ENCODE assay signal across 8 mouse cellular contexts in the genomic region with DNA sequence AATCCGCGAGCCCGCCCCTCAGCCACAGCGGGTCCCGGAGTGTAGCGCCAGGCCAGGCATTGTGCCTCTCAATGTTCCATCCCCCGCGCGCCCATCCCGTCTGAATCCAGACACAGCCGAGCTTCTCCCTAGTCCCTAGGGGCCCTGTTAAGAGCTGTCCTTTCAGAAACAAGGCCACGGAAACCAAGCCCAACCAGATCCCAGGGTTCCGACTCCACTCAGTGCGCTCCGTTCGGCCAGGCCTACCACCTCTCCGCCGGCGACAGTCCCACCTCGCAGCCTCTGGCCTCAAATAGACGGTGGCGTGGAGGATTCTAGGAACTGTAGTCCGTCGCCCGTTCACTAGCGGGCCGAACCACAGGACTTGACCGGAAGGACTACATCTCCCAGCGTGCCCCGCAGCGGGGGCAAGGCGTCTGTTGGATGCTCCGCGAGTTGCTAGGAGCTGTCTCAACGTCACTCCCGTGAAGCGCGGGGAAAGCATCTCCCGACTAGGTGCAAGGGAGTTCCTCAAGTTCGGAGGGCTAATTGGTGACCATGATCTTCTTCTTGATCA. TPM values are rescaled to one million over a fixed set of nuclear protein-coding genes. Genes with fewer than 3 reads are reported as not detected.
DNase-seq lines count a peak whose midpoint lies in the region; ATAC-seq and TF ChIP-seq lines count a peak whose summit lies in the region.

TSS of gene Fbf1 (minus strand) at position 283 of the 556 bp plus-strand sequence.

- intact Hi-C loops in heart, postnatal 36 days (cut with DNase I): loop anchor here (2.0 to 5.0 kb wide), 2 partner anchors 27 to 104 kb away; partner anchors contain the start of gene Srp68

- 0 out of 2 replicates have a peak, but pooled peaks cover 3% of the 10 kb centered on the region for H3K36me3 ChIP-seq in ES-E14 (ENCODE audit: control insufficient read depth, insufficient read depth, low read length, poor library complexity, severe bottlenecking)
- peaks cover 18% of the 10 kb centered on the region for H3K36me3 ChIP-seq in forebrain, embryonic 16.5 days (ENCODE audit: control insufficient read depth, insufficient read depth)
- H3K36me3 ChIP-seq in lung, embryonic 14.5 days (ENCODE audit: insufficient read depth): peaks cover 56% of the 10 kb centered on the region
- H3K36me3 ChIP-seq in thymus, adult 2 months (ENCODE audit: control insufficient read depth, insufficient read depth, low read length): peaks cover 5% of the 10 kb centered on the region; the same call in 1 of the 2 replicates

- peak; percentile 91 for DNase-seq in ES-E14 (ENCODE audit: low read depth, low spot score)
- peak; percentile 95 for DNase-seq in cerebellum, adult 11-12 months
- DNase-seq in heart, postnatal 36 days: peak; percentile 90 to 92
- DNase-seq in layer of hippocampus, adult 2 months (ENCODE audit: low spot score in 2 of 2): peak; percentile 97 to 99
- DNase-seq in lung, embryonic 14.5 days: peak; percentile 98
- DNase-seq in thymus, adult 2 months: peak; percentile 94

- peak; percentile 92 for TF ChIP-seq POLR2A in olfactory bulb, adult 2 months (IDR thresholded peaks at IDR 0.05; ENCODE audit: insufficient read depth, low read depth, low read length)
- no peak; the same call in 1 of the 2 replicates for TF ChIP-seq POLR2A in thymus, adult 2 months (IDR thresholded peaks at IDR 0.05; ENCODE audit: control insufficient read depth, extremely low read depth, insufficient read depth, low read length, poor library complexity)

- H3K9ac ChIP-seq in ES-E14 (ENCODE audit: insufficient read depth, low read depth, low read length, poor library complexity, severe bottlenecking): peak within 1 kb of the TSS; percentile 84
- H3K9ac ChIP-seq in forebrain, embryonic 16.5 days (replicated peaks; ENCODE audit: low read depth, low read length): peak within 1 kb of the TSS; percentile 91
- peak within 1 kb of the TSS; percentile 76 for H3K9ac ChIP-seq in lung, embryonic 14.5 days

- in situ Hi-C loops in ES-E14 (cut with MboI; ENCODE audit: low sequenced_read_pairs in 2 of 2, unreplicated experiment in 2 of 2): no loop called here

- H3K4me2 ChIP-seq in forebrain, embryonic 16.5 days (ENCODE audit: low read length): peak within 1 kb of the TSS; percentile 84
- peak within 1 kb of the TSS; percentile 68 for H3K4me2 ChIP-seq in lung, embryonic 14.5 days

- no peaks in the 10 kb centered on the region for H3K9me3 ChIP-seq in ES-E14 (ENCODE audit: control insufficient read depth, insufficient read depth, low read depth, low read length)
- no peaks in the 10 kb centered on the region for H3K9me3 ChIP-seq in forebrain, embryonic 16.5 days (ENCODE audit: control insufficient read depth, low read length)
- H3K9me3 ChIP-seq in lung, embryonic 14.5 days (ENCODE audit: low read depth, low read length): no peaks in the 10 kb centered on the region

- H3K4me1 ChIP-seq in ES-E14 (ENCODE audit: control insufficient read depth in 2 of 2, insufficient read depth in 2 of 2, low read length in 2 of 2, poor library complexity in 1 of 2): no peaks in the 10 kb centered on the region; a peak in 1 of 4 replicates
- H3K4me1 ChIP-seq in forebrain, embryonic 16.5 days (replicated peaks; ENCODE audit: control insufficient read depth, insufficient read depth, low read length): peaks cover 17% of the 10 kb centered on the region
- peaks cover 7% of the 10 kb centered on the region; the same call in 1 of the 2 replicates for H3K4me1 ChIP-seq in lung, embryonic 14.5 days (ENCODE audit: insufficient read depth)
- H3K4me1 ChIP-seq in olfactory bulb, adult 2 months (ENCODE audit: control insufficient read depth, insufficient read depth, low read length): peaks cover 5% of the 10 kb centered on the region; the same call in 1 of the 2 replicates
- peaks cover 3% of the 10 kb centered on the region for H3K4me1 ChIP-seq in thymus, adult 2 months (replicated peaks; ENCODE audit: control insufficient read depth, insufficient read depth, low read length)

- 0 out of 2 replicates have a peak, but pooled peaks have one; percentile 5 for TF ChIP-seq CTCF in layer of hippocampus, adult 2 months (conservative IDR thresholded peaks at IDR 0.05)
- no peak for TF ChIP-seq CTCF in lung, embryonic 14.5 days (IDR thresholded peaks at IDR 0.05; ENCODE audit: low read depth)
- no peak for TF ChIP-seq CTCF in olfactory bulb, adult 2 months (IDR thresholded peaks at IDR 0.05; ENCODE audit: insufficient read depth, low read depth, low read length)
- TF ChIP-seq CTCF in thymus, adult 2 months (IDR thresholded peaks at IDR 0.05; ENCODE audit: borderline replicate concordance, control insufficient read depth, extremely low read depth, insufficient read depth, low read length, poor library complexity): 0 out of 2 replicates have a peak, but pooled peaks have one; percentile 23

- H3K27me3 ChIP-seq in forebrain, embryonic 16.5 days (replicated peaks; ENCODE audit: control insufficient read depth, insufficient read depth, low read length): no peaks in the 10 kb centered on the region
- no peaks in the 10 kb centered on the region for H3K27me3 ChIP-seq in lung, embryonic 14.5 days (ENCODE audit: insufficient read depth, low read length)
- no peaks in the 10 kb centered on the region for H3K27me3 ChIP-seq in thymus, adult 2 months (ENCODE audit: control insufficient read depth, insufficient read depth, low read length)

- peak within 1 kb of the TSS; percentile 75 to 79 for H3K4me3 ChIP-seq in ES-E14 (ENCODE audit: insufficient read depth in 1 of 2, low read depth in 1 of 2, low read length in 2 of 2, poor library complexity in 1 of 2, severe bottlenecking in 1 of 2)
- peak within 1 kb of the TSS; percentile 95 for H3K4me3 ChIP-seq in forebrain, embryonic 16.5 days (replicated peaks; ENCODE audit: low read length)
- peak within 1 kb of the TSS; percentile 91 for H3K4me3 ChIP-seq in layer of hippocampus, adult 2 months
- H3K4me3 ChIP-seq in lung, embryonic 14.5 days (ENCODE audit: low read depth, low read length): peak within 1 kb of the TSS; percentile 67
- peak within 1 kb of the TSS; percentile 78 for H3K4me3 ChIP-seq in olfactory bulb, adult 2 months (ENCODE audit: insufficient read depth, low read depth, low read length)
- H3K4me3 ChIP-seq in thymus, adult 2 months (ENCODE audit: control insufficient read depth, insufficient read depth, low read length): peak within 1 kb of the TSS; percentile 75

- no peak within 1 kb of the TSS for H3K27ac ChIP-seq in ES-E14 (ENCODE audit: insufficient read depth, low read depth, low read length, poor library complexity, severe bottlenecking)
- H3K27ac ChIP-seq in forebrain, embryonic 16.5 days (ENCODE audit: low read length): peak within 1 kb of the TSS; percentile 91
- peak within 1 kb of the TSS; percentile 91 for H3K27ac ChIP-seq in layer of hippocampus, adult 2 months
- peak within 1 kb of the TSS; percentile 95 for H3K27ac ChIP-seq in lung, embryonic 14.5 days (ENCODE audit: low read depth)
- H3K27ac ChIP-seq in olfactory bulb, adult 2 months (ENCODE audit: insufficient read depth, low read depth, low read length): 0 out of 2 replicates have a peak within 1 kb of the TSS, but pooled peaks have one; percentile 48
- peak within 1 kb of the TSS; percentile 46 for H3K27ac ChIP-seq in thymus, adult 2 months (ENCODE audit: control insufficient read depth, insufficient read depth, low read length)

- 0% methylated on average over 40 of the region's 40 CpGs for WGBS in forebrain, embryonic 16.5 days
- under 1% methylated on average over 40 of the region's 40 CpGs for whole genome bisulfite sequencing in lung, embryonic 14.5 days
- WGBS in olfactory bulb, adult 2 months: under 1% methylated on average over 40 of the region's 40 CpGs
- WGBS in thymus, adult 2 months: under 1% methylated on average over 40 of the region's 40 CpGs

- peak; percentile 99 for ATAC-seq in forebrain, embryonic 16.5 days
- peak; percentile 97 for ATAC-seq in lung, embryonic 14.5 days (ENCODE audit: insufficient read depth)

TF ChIP-seq in ES-E14, 5 proteins besides CTCF, POLR2A, EP300 and RAD21:
- TF ChIP-seq HCFC1 (IDR thresholded peaks at IDR 0.05; ENCODE audit: borderline replicate concordance, insufficient read depth, low read length) (peak; percentile 97), CHD2 (IDR thresholded peaks at IDR 0.05; ENCODE audit: low read depth, low read length) (no peak), ZC3H11A (IDR thresholded peaks at IDR 0.05; ENCODE audit: borderline replicate concordance, low read depth, low read length) (0 out of 2 replicates have a peak, but pooled peaks have one; percentile 6), ZNF384 (IDR thresholded peaks at IDR 0.05; ENCODE audit: low read depth, low read length) (no peak), MAFK (IDR thresholded peaks at IDR 0.05; ENCODE audit: insufficient read depth, low read depth, low read length) (no peak)

RNA-seq across cellular contexts. Expression of gene Fbf1, which starts in this region (rescaled TPM):
- 29.4 and 32.1 TPM in 2 replicates for total RNA-seq in ES-E14 (2012; rRNA removed)
- polyA plus RNA-seq in forebrain, embryonic 16.5 days (2015; fragmentation: Nextera tagmentation; extraction: Ambion mirVana): 77.4 and 87.4 TPM in 2 replicates
- 10 to 100 TPM; 13.2 to 16.2 TPM for total RNA-seq in heart, postnatal 36 days (2021)
- total RNA-seq in layer of hippocampus, adult 2 months (2021): 10 to 100 TPM; 91.6 to 96.4 TPM
- polyA plus RNA-seq in lung, embryonic 14.5 days (2014; fragmentation: Nextera tagmentation; extraction: Ambion mirVana): 30.9 and 35.2 TPM in 2 replicates
- 87.6 TPM in 1 of 2 replicates, not detected in the other for polyA plus RNA-seq in olfactory bulb, adult 2 months (2012; ENCODE audit: insufficient read depth, insufficient read length, low replicate concordance, missing spikeins)
- polyA plus RNA-seq in thymus, adult 2 months (2012; rRNA removed): 30.0 and 30.3 TPM in 2 replicates

Comparison
In these comparisons a context has a peak if more than half of its experiments do, and no peak if none do; other contexts are left out.
1. CTCF ChIP-seq: peak in layer of hippocampus, adult 2 months (single experiment) and thymus, adult 2 months (single experiment); none in lung, embryonic 14.5 days (single experiment) and olfactory bulb, adult 2 months (single experiment).
2. Peak in every context shown above with its lines, with median percentiles within 50 percentile points of each other: DNase-seq, H3K4me3 ChIP-seq and H3K9ac ChIP-seq.